Mouse (Mus musculus): Measurements from ENCODE around the gene 1810009A15Rik. TPM values are rescaled to one million over a fixed set of nuclear protein-coding genes. Genes with fewer than 3 reads are reported as not detected.

Gene 1810009A15Rik
- total and polyA plus RNA-seq, 3 experiments, result 157 to 218 (median 161) TPM

GRCm38 (mm10) chr19:8911810-8912209 lies 23.2 kb downstream of the 1810009A15Rik start:
- peaks cover 93 to 98% of the 10 kb centered on the region in 2 experiments for H3K36me3 ChIP-seq (replicated peaks in 1 of 2; ENCODE audit: control insufficient read depth in 1 of 2, insufficient read depth in 1 of 2, low read length in 1 of 2)
- TF ChIP-seq GABPA (IDR thresholded peaks at IDR 0.05; ENCODE audit: insufficient replicate concordance, low read depth, low read length) (no peak), SMC3 (IDR thresholded peaks at IDR 0.05; ENCODE audit: low read depth, low read length) (no peak), POLR2A (IDR thresholded peaks at IDR 0.05; ENCODE audit: low read depth, low read length) (no peak), TBP (conservative IDR thresholded peaks at IDR 0.05; ENCODE audit: low read depth, low read length) (no peak), JUND (conservative IDR thresholded peaks at IDR 0.05; ENCODE audit: low read depth, low read length) (no peak), ZC3H11A (IDR thresholded peaks at IDR 0.05; ENCODE audit: low read depth, low read length) (no peak)

GRCm38 (mm10) chr19:8914212-8914611 lies 25.6 kb downstream of the 1810009A15Rik start:
- TF ChIP-seq MAFK (IDR thresholded peaks at IDR 0.05; ENCODE audit: insufficient replicate concordance, low read length) (no peak), ETS1 (conservative IDR thresholded peaks at IDR 0.05; ENCODE audit: low read depth, low read length) (no peak), HCFC1 (IDR thresholded peaks at IDR 0.05; ENCODE audit: low read depth, low read length) (no peak), CTCF (conservative IDR thresholded peaks at IDR 0.05 in 1 of 2, IDR thresholded peaks at IDR 0.05 in 1 of 2; ENCODE audit: low read depth in 2 of 2, low read length in 2 of 2) (no peak), ELF1 (IDR thresholded peaks at IDR 0.05; ENCODE audit: low read depth, low read length) (no peak), MEF2A (IDR thresholded peaks at IDR 0.05; ENCODE audit: borderline replicate concordance, low read depth, low read length) (no peak), POLR2A (IDR thresholded peaks at IDR 0.05; ENCODE audit: low read depth, low read length) (no peak), ZMIZ1 (IDR thresholded peaks at IDR 0.05; ENCODE audit: low read depth, low read length) (no peak), MAZ (IDR thresholded peaks at IDR 0.05; ENCODE audit: low read depth, low read length) (no peak), JUND (conservative IDR thresholded peaks at IDR 0.05; ENCODE audit: low read depth, low read length) (no peak), KAT2A (IDR thresholded peaks at IDR 0.05; ENCODE audit: insufficient replicate concordance, low read length) (no peak), E2F4 (IDR thresholded peaks at IDR 0.05; ENCODE audit: insufficient replicate concordance, low read depth, low read length) (no peak), RCOR1 (conservative IDR thresholded peaks at IDR 0.05; ENCODE audit: low read depth, low read length) (no peak), SMC3 (IDR thresholded peaks at IDR 0.05; ENCODE audit: low read depth, low read length) (no peak), IRF4 (IDR thresholded peaks at IDR 0.05; ENCODE audit: low read depth, low read length) (no peak), ZNF384 (IDR thresholded peaks at IDR 0.05; ENCODE audit: low read depth, low read length) (no peak), USF2 (conservative IDR thresholded peaks at IDR 0.05; ENCODE audit: low read depth, low read length) (no peak), ZC3H11A (IDR thresholded peaks at IDR 0.05; ENCODE audit: low read depth, low read length) (no peak), EP300 (IDR thresholded peaks at IDR 0.05; ENCODE audit: low read length) (no peak), JUN (IDR thresholded peaks at IDR 0.05; ENCODE audit: insufficient read depth, low read depth, low read length) (no peak)

More at GRCm38 (mm10) chr19:8911810-8912209, 23.2 kb downstream of the 1810009A15Rik start:
- Histone ChIP-seq H3K4me1 (ENCODE audit: control insufficient read depth in 1 of 2, insufficient read depth in 2 of 2) (no peaks in the 10 kb centered on the region), H3K4me2 (ENCODE audit: insufficient read depth, low read depth, poor library complexity, severe bottlenecking) (no peak overlapping the region), H3K9me3 (replicated peaks; ENCODE audit: low read length) (no peaks in the 10 kb centered on the region), H3K9ac (ENCODE audit: insufficient read depth, low read depth) (no peak overlapping the region), H3K79me2 (replicated peaks; ENCODE audit: control insufficient read depth, extremely low read depth, insufficient read depth, poor library complexity, severe bottlenecking) (no peaks in the 10 kb centered on the region), H3K27ac (ENCODE audit: insufficient read depth, low read depth) (no peak overlapping the region), H3K4me3 (replicated peaks in 1 of 3; ENCODE audit: low read depth in 2 of 3, low read length in 2 of 3, poor library complexity in 1 of 3) (no peak overlapping the region), H3K27me3 (replicated peaks) (no peaks in the 10 kb centered on the region)
- in situ Hi-C loops (cut with MboI; ENCODE audit: low pct_ligation_motif_present, low pct_unique_long_range_greater_than_20kb, low sequenced_read_pairs) (no loop called here), dilution Hi-C loops (cut with MboI; ENCODE audit: extremely low pct_ligation_motif_present, extremely low pct_unique_long_range_greater_than_20kb, low sequenced_read_pairs) (no loop called here)
- DNase-seq (ENCODE audit: extremely low read depth), result no peak

More at GRCm38 (mm10) chr19:8914212-8914611, 25.6 kb downstream of the 1810009A15Rik start:
- H3K79me2 ChIP-seq (replicated peaks; ENCODE audit: control insufficient read depth, extremely low read depth, insufficient read depth, poor library complexity, severe bottlenecking), result no peaks in the 10 kb centered on the region
- no peak overlapping the region for H3K9ac ChIP-seq (ENCODE audit: insufficient read depth, low read depth)
- no peak for DNase-seq (ENCODE audit: extremely low read depth)
- no peak overlapping the region for H3K4me2 ChIP-seq (ENCODE audit: insufficient read depth, low read depth, poor library complexity, severe bottlenecking)
- no peaks in the 10 kb centered on the region for H3K27me3 ChIP-seq (replicated peaks)
- in situ Hi-C loops (cut with MboI; ENCODE audit: low pct_ligation_motif_present, low pct_unique_long_range_greater_than_20kb, low sequenced_read_pairs), result no loop called here
- H3K36me3 ChIP-seq (replicated peaks in 1 of 2; ENCODE audit: control insufficient read depth in 1 of 2, insufficient read depth in 1 of 2, low read length in 1 of 2), result peaks cover 74 to 80% of the 10 kb centered on the region in 2 experiments
- dilution Hi-C loops (cut with MboI; ENCODE audit: extremely low pct_ligation_motif_present, extremely low pct_unique_long_range_greater_than_20kb, low sequenced_read_pairs), result no loop called here
- no peaks in the 10 kb centered on the region for H3K4me1 ChIP-seq (ENCODE audit: control insufficient read depth in 1 of 2, insufficient read depth in 2 of 2)
- no peak overlapping the region for H3K27ac ChIP-seq (ENCODE audit: insufficient read depth, low read depth)
- H3K4me3 ChIP-seq (replicated peaks in 1 of 3; ENCODE audit: low read depth in 2 of 3, low read length in 2 of 3, poor library complexity in 1 of 3), result no peak overlapping the region
- H3K9me3 ChIP-seq (replicated peaks; ENCODE audit: low read length), result no peaks in the 10 kb centered on the region

Measured in CH12.LX (cell line).